Comparison of ENCODE assay signal across 8 mouse cellular contexts in the genomic region with DNA sequence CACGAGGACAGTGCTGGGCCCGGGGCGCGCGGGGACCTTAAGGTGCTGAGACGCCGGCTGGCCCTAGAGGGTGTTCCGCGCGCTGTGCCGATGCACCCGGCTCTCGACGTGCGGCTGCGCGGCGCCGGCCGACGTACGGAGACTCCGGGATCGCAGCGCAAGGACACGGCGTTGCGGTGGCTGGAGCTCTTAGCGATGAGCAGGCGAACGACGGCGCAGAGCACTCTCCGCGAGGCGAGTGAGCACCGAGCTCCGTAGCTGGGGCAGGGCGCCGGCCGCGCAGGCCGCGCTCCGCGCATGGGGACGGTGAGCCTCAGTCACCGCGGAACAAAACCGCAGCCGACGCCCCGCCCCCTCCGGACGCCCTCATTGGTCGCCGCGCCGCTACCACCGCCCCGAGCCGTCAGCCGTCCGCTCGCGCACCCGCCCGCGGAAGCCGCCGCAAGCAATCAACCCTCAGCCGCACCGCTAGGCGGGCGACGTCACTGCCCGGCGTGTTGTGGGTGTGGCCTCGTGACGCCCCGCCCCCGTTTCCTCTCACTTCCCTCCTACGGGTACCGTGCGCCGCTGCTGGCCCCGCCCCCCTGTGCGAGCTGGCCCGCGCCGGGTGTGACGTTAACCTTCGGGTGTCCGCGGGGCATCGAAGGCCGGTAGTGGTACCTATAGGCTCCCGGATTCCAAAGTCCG. TPM values are rescaled to one million over a fixed set of nuclear protein-coding genes. Genes with fewer than 3 reads are reported as not detected.
DNase-seq lines count a peak whose midpoint lies in the region; ATAC-seq and TF ChIP-seq lines count a peak whose summit lies in the region.

A gene (minus strand): TSS at position 335 of the 687 bp plus-strand sequence.
A gene (plus strand): TSS at position 625 of the 687 bp plus-strand sequence.

- peak; percentile 91 for ATAC-seq in erythroblast, adult 5-6 weeks (replicated peaks; ENCODE audit: low FRiP score, poor library complexity, severe bottlenecking)
- ATAC-seq in heart, embryonic 11.5 days (replicated peaks; ENCODE audit: insufficient number of reproducible peaks, low FRiP score, low TSS enrichment): peak; percentile 94
- peak; percentile 96 for ATAC-seq in kidney, embryonic 16.5 days (ENCODE audit: low FRiP score, low TSS enrichment)
- ATAC-seq in monocyte, adult 5-6 weeks (replicated peaks; ENCODE audit: insufficient number of reproducible peaks, low FRiP score, low TSS enrichment, poor library complexity, severe bottlenecking): peak; percentile 92

- peaks cover 14% of the 10 kb centered on the region for H3K4me1 ChIP-seq in heart, embryonic 11.5 days (ENCODE audit: control insufficient read depth, insufficient read depth, low read length)
- peaks cover 16% of the 10 kb centered on the region for H3K4me1 ChIP-seq in kidney, embryonic 16.5 days (ENCODE audit: insufficient read depth, low read length)
- peaks cover 15% of the 10 kb centered on the region for H3K4me1 ChIP-seq in liver, adult 2 months (ENCODE audit: control insufficient read depth, insufficient read depth, low read length)

- peaks cover 11% of the 10 kb centered on the region for H3K79me2 ChIP-seq in liver, adult 2 months (ENCODE audit: control insufficient read depth, insufficient read depth, low read length)

- no peaks in the 10 kb centered on the region for H3K36me3 ChIP-seq in heart, embryonic 11.5 days (ENCODE audit: control insufficient read depth, insufficient read depth, low read length)
- H3K36me3 ChIP-seq in kidney, embryonic 16.5 days (ENCODE audit: insufficient read depth, low read length): no peaks in the 10 kb centered on the region
- no peaks in the 10 kb centered on the region for H3K36me3 ChIP-seq in liver, adult 2 months (ENCODE audit: control insufficient read depth, insufficient read depth, low read length)

- H3K4me3 ChIP-seq in heart, embryonic 11.5 days (ENCODE audit: low read depth, low read length): peak within 1 kb of the TSS; percentile 89
- peak within 1 kb of the TSS; percentile 90 for H3K4me3 ChIP-seq in kidney, embryonic 16.5 days (ENCODE audit: low read length)
- peak within 1 kb of the TSS; percentile 81 for H3K4me3 ChIP-seq in liver, adult 2 months (ENCODE audit: insufficient read depth, low read depth, low read length)

- peak within 1 kb of the TSS; percentile 63 for H3K4me2 ChIP-seq in heart, embryonic 11.5 days
- peak within 1 kb of the TSS; percentile 79 for H3K4me2 ChIP-seq in kidney, embryonic 16.5 days (replicated peaks; ENCODE audit: low read depth, low read length)

- H3K9me3 ChIP-seq in heart, embryonic 11.5 days (replicated peaks; ENCODE audit: control insufficient read depth, low read length): no peaks in the 10 kb centered on the region
- no peaks in the 10 kb centered on the region for H3K9me3 ChIP-seq in kidney, embryonic 16.5 days (ENCODE audit: low read length)

- DNase-seq in CD4-positive helper T cell, adult 2 months (ENCODE audit: low read depth, low spot score): peak; percentile 99
- peak; percentile 99 for DNase-seq in brain, embryonic 14.5 days (ENCODE audit: low read depth)
- DNase-seq in liver, adult 2 months (ENCODE audit: extremely low read depth, low read depth, low spot score): peak; percentile 76
- peak; percentile 100 for DNase-seq in spleen, postnatal 36 days (ENCODE audit: low spot score in 2 of 2)

- H3K27me3 ChIP-seq in heart, embryonic 11.5 days (ENCODE audit: control insufficient read depth, insufficient read depth, low read length): no peaks in the 10 kb centered on the region
- H3K27me3 ChIP-seq in kidney, embryonic 16.5 days (ENCODE audit: insufficient read depth, low read length): no peaks in the 10 kb centered on the region
- H3K27me3 ChIP-seq in liver, adult 2 months (ENCODE audit: control insufficient read depth, insufficient read depth, low read length): no peaks in the 10 kb centered on the region

- H3K9ac ChIP-seq in heart, embryonic 11.5 days (ENCODE audit: low read depth, low read length): peak within 1 kb of the TSS; percentile 88
- peak within 1 kb of the TSS; percentile 79 for H3K9ac ChIP-seq in kidney, embryonic 16.5 days (replicated peaks; ENCODE audit: low read length)
- H3K9ac ChIP-seq in liver, adult 2 months (ENCODE audit: low read depth, low read length): peak within 1 kb of the TSS; percentile 89

- peak within 1 kb of the TSS; percentile 92 for H3K27ac ChIP-seq in heart, embryonic 11.5 days (ENCODE audit: low read depth, low read length)
- H3K27ac ChIP-seq in kidney, embryonic 16.5 days (ENCODE audit: low read length): peak within 1 kb of the TSS; percentile 86
- H3K27ac ChIP-seq in liver, adult 2 months (replicated peaks; ENCODE audit: insufficient read depth, low read depth, low read length): peak within 1 kb of the TSS; percentile 61

- peak; percentile 100 for TF ChIP-seq POLR2A in brain, embryonic 14.5 days (IDR thresholded peaks at IDR 0.05; ENCODE audit: borderline replicate concordance, extremely low read depth, insufficient read depth, insufficient read length, poor library complexity, severe bottlenecking)
- peak; percentile 98 for TF ChIP-seq POLR2A in liver, adult 2 months (IDR thresholded peaks at IDR 0.05; ENCODE audit: extremely low read depth, insufficient read depth, low read length)

- WGBS in heart, embryonic 11.5 days (ENCODE audit: insufficient replicate concordance): under 1% methylated on average over 86 of the region's 99 CpGs
- WGBS in kidney, embryonic 16.5 days: 0% methylated on average over 93 of the region's 99 CpGs
- WGBS in liver, adult 2 months: under 1% methylated on average over 94 of the region's 99 CpGs

- TF ChIP-seq CTCF in brain, embryonic 14.5 days (IDR thresholded peaks at IDR 0.05; ENCODE audit: borderline replicate concordance, extremely low read depth, insufficient read depth, insufficient read length): peak; percentile 22; the same call in 1 of the 2 replicates
- TF ChIP-seq CTCF in liver, adult 2 months (IDR thresholded peaks at IDR 0.05; ENCODE audit: low read depth, low read length): no peak

RNA-seq across cellular contexts. Expression of the first gene that starts in this region (rescaled TPM):
- polyA plus RNA-seq in brain, embryonic 14.5 days (2012; rRNA removed): 17.9 and 19.9 TPM in 2 replicates
- total RNA-seq in erythroblast, adult 5-6 weeks (2015; ENCODE audit: low replicate concordance): 3.3 and 6.1 TPM in 2 replicates
- total RNA-seq in erythroblast, adult 5-6 weeks (2017; ENCODE audit: low replicate concordance): 2.5 and 3.3 TPM in 2 replicates
- polyA plus RNA-seq in heart, embryonic 11.5 days (2014; fragmentation: Nextera tagmentation; extraction: Ambion mirVana): 56.6 and 59.5 TPM in 2 replicates
- 62.6 and 65.7 TPM in 2 replicates for polyA plus RNA-seq in kidney, embryonic 16.5 days (2015; fragmentation: Nextera tagmentation; extraction: Ambion mirVana)
- 9.4 and 13.0 TPM in 2 replicates for total RNA-seq in liver, adult 2 months (2014; rRNA removed)
- polyA plus RNA-seq in liver, adult 2 months (2012; rRNA removed): 19.4 and 21.6 TPM in 2 replicates
- total RNA-seq in monocyte, adult 5-6 weeks (2017): 12.5 to 25.0 TPM (median 16.3 TPM) in 3 replicates

RNA-seq across cellular contexts. Expression of the second gene that starts in this region (rescaled TPM):
- 0.98 and 1.00 TPM in 2 replicates for polyA plus RNA-seq in brain, embryonic 14.5 days (2012; rRNA removed)
- not detected in 2 replicates for total RNA-seq in erythroblast, adult 5-6 weeks (2015; ENCODE audit: low replicate concordance)
- not detected in 2 replicates for total RNA-seq in erythroblast, adult 5-6 weeks (2017; ENCODE audit: low replicate concordance)
- polyA plus RNA-seq in heart, embryonic 11.5 days (2014; fragmentation: Nextera tagmentation; extraction: Ambion mirVana): 1.5 and 2.0 TPM in 2 replicates
- polyA plus RNA-seq in kidney, embryonic 16.5 days (2015; fragmentation: Nextera tagmentation; extraction: Ambion mirVana): 0.29 and 0.58 TPM in 2 replicates
- total RNA-seq in liver, adult 2 months (2014; rRNA removed): 0.09 and 0.34 TPM in 2 replicates
- polyA plus RNA-seq in liver, adult 2 months (2012; rRNA removed): 0.06 TPM in 1 of 2 replicates, not detected in the other
- 2.0 TPM in 1 of 3 replicates, not detected in the others for total RNA-seq in monocyte, adult 5-6 weeks (2017)

Comparison
In these comparisons a context has a peak if more than half of its experiments do, and no peak if none do; other contexts are left out.
1. Peak in every context shown above with its lines: DNase-seq, ATAC-seq, H3K4me3 ChIP-seq and H3K27ac ChIP-seq.